Mouse (Mus musculus) hindbrain, embryonic 10.5 days (tissue): ENCODE data around the gene Cilp2. TPM values are rescaled to one million over a fixed set of nuclear protein-coding genes. Genes with fewer than 3 reads are reported as not detected.

ENCODE experiments used
- DNase-seq: peaks from one replicate; pipeline ENCODE4 v3.0.0-alpha.2; 2017; ENCODE audit warnings: low spot score
- H3K27ac ChIP-seq: fragments of 300-500 bp; sonication (generic); 2 replicates; pipeline ENCODE4 v1.5.1; 2016; ENCODE audit warnings: mild to moderate bottlenecking, moderate library complexity
- H3K27me3 ChIP-seq: fragments of 300-500 bp; sonication (generic); 2 replicates; pipeline ENCODE4 v1.6.1; 2016; ENCODE audit warnings: mild to moderate bottlenecking; ENCODE audit not compliant: poor library complexity, insufficient read depth, severe bottlenecking
- H3K36me3 ChIP-seq: fragments of 300-500 bp; sonication (generic); 2 replicates; pipeline ENCODE4 v1.6.1; 2016; ENCODE audit warnings: mild to moderate bottlenecking, moderate library complexity
- H3K4me1 ChIP-seq: fragments of 300-500 bp; sonication (generic); replicated peaks from 2 replicates; pipeline ENCODE4 v1.6.1; 2016; ENCODE audit warnings: mild to moderate bottlenecking
- H3K4me3 ChIP-seq: fragments of 300-500 bp; sonication (generic); 2 replicates; pipeline ENCODE4 v1.5.1; 2016; ENCODE audit warnings: mild to moderate bottlenecking, moderate library complexity
- H3K9me3 ChIP-seq: fragments of 300-500 bp; sonication (generic); 2 replicates; pipeline ENCODE4 v1.6.1; 2016; ENCODE audit warnings: mild to moderate bottlenecking, moderate library complexity
- WGBS: fragments of 180-500 bp; shearing (Covaris S2); methylation state at CpG from one replicate; pipeline ENCODE4 v1.1.7; 2016; 5-methylcytosine and 5-hydroxymethylcytosine counted together
- polyA plus RNA-seq: library from polyadenylated mRNA; unstranded; fragments of >200 nt; fragmentation: Nextera tagmentation; extraction: Ambion mirVana; gene quantifications from 2 replicates; pipeline ENCODE4 v1.2.1, GENCODE M21; 2016

The Cilp2 gene
- polyA plus RNA-seq, 1 experiment from 2014 or later = 0.44 TPM

DNA sequence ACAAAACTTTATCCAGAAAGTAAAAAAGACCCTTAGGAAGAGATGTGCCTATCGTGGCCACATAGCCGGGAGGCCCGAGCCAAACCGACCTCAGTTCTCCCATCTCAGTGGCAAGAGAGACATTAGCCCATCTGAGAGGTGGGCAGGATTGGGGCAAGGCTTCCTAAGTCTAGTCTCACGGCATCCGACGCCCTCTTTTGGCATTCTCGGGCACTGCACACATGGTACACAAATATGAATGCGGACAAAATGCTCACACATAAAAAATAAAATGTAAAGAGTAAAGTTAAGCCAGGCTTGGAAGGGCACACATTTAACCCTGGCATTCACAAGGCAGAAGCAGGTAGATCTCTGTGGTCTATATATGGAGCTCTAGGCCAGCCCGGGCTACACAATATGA lies 33.6 kb downstream of the Cilp2 start:
- DNase-seq = no peak
- Histone ChIP-seq H3K27me3 (no peaks in the 10 kb centered on the region), H3K4me1 (no peaks in the 10 kb centered on the region), H3K4me3 (no peak overlapping the region), H3K27ac (no peak overlapping the region), H3K9me3 (no peaks in the 10 kb centered on the region), H3K36me3 (peaks cover 50% of the 10 kb centered on the region)
- WGBS = 92% methylated on average over 10 of the region's 10 CpGs

DNA sequence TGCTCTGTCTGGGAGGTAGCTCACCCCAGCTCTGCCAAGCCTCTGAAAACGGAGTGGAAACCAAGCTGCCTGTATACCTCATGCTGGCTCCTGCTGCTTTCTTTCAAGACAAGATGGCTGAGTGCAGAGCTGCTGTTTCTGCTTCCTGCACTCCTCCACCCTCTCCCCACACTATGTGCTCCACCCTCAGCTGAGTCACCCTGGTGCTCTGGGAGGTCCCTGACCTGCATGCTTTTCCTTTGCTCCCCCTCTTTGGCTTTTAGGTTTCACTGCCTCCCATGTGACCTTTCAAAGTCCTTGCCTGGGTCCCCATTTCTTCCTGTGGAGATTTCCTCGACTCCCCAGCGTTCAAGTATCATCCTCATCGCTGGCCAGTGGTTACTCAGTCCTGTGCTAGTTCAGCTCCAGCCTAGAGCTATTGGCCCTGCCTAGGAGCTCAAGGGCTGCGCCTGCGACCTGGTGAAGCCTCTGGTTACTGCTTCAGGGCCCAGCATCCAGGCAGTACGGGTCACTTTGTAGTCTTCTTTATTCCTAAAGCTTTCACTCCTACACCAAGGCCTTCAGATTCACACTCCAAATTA lies 36.5 kb downstream of the Cilp2 start:
- no peak for DNase-seq
- no peak overlapping the region for H3K4me3 ChIP-seq
- H3K9me3 ChIP-seq = no peaks in the 10 kb centered on the region
- H3K27me3 ChIP-seq = no peaks in the 10 kb centered on the region
- peaks cover 51% of the 10 kb centered on the region for H3K36me3 ChIP-seq
- WGBS = 87% methylated on average over 7 of the region's 7 CpGs
- no peaks in the 10 kb centered on the region for H3K4me1 ChIP-seq
- H3K27ac ChIP-seq = no peak overlapping the region

DNA sequence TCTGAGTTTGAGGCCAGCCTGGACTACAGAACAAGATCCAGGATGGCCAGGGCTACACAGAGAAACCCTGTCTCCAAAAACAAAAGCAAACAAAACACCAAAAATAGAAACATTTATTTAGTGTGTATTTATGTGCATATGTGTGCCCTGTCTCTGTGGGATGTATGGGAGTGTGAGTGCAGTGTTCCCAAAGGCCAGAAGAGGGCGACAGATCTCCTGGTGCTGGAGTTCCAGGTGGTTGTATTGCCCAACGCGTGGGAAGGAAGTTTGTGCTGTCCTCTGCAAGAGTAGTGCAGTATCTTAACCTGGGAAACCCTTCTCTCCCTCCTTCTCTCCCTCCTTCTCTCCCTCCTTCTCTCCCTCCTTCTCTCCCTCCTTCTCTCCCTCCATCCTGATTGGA lies 37.6 kb downstream of the Cilp2 start:
- WGBS = 46% methylated on average over 3 of the region's 3 CpGs
- Histone ChIP-seq H3K9me3 (no peaks in the 10 kb centered on the region), H3K4me1 (no peaks in the 10 kb centered on the region), H3K36me3 (peaks cover 48% of the 10 kb centered on the region), H3K4me3 (no peak overlapping the region), H3K27ac (no peak overlapping the region), H3K27me3 (no peaks in the 10 kb centered on the region)
- peak; percentile 16 for DNase-seq

DNA sequence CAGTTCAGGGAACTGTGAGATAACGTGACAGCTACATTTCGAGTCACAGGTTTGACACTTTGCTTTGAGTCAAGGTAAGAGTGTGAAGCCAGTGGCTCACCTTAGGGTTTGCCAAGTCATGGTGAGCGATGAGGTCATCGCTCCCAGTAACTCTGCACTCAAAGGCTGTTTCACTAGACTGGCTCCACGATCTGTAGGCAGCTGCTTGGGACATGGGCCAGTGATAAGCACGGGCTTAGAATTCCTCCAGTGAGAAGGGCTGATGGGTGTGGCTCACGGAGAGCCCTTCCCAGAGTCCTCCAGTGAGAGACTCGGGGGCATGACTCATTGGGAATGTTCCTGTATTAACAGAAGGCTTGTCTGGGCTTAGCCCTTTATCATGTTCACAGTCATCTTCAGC lies 38.5 kb downstream of the Cilp2 start:
- no peaks in the 10 kb centered on the region for H3K9me3 ChIP-seq
- no peak overlapping the region for H3K4me3 ChIP-seq
- DNase-seq = no peak
- H3K27me3 ChIP-seq = no peaks in the 10 kb centered on the region
- no peak overlapping the region for H3K27ac ChIP-seq
- peaks cover 48% of the 10 kb centered on the region for H3K36me3 ChIP-seq
- 90% methylated on average over 8 of the region's 8 CpGs for WGBS
- no peaks in the 10 kb centered on the region for H3K4me1 ChIP-seq

DNA sequence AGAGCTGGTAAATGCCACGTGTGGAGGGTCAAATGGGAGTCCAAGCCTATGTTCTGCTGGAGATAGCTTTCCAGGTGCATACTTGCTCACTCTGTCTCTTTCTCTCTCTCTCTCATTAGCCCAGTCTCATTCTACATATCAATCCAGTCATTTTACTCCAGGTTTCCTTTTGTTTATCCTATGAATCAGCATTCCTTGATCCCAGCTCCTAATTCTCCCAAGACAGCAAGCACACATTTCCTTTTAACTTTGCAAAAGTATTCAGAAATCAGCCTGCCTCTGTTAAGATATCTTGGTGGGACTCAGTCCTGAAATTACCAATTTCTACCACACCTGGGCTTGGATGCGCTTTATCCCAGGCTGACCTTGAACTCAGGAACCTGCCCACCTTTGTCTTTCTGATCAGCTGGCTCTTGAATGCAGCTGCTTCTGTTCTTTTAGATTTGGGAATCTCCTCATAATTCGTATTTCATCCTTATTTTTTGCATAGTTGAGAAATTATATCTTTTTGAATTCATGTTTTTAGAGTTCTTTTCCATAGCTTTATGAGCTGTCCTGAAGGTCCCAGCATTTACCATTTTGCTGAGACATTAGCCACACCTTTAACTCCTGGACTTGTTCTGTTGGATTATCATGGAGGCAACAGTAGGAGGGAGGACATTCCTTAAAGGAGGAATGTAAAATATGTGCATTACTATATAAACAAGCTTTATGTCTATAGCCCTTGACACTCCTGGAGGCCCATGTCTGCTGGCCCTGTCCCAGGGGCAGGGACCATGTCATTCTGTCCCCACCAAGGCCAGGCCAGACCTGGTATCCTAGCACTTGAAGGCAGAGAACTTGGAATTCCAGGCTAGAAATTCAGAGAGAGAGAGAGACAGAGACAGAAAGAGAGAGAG lies 40.1 kb downstream of the Cilp2 start:
- Histone ChIP-seq H3K4me1 (no peaks in the 10 kb centered on the region), H3K4me3 (no peak overlapping the region), H3K27me3 (no peaks in the 10 kb centered on the region), H3K36me3 (peaks cover 34% of the 10 kb centered on the region), H3K27ac (no peak overlapping the region), H3K9me3 (no peaks in the 10 kb centered on the region)
- WGBS = 77% methylated on average over 3 of the region's 3 CpGs
- no peak for DNase-seq

DNA sequence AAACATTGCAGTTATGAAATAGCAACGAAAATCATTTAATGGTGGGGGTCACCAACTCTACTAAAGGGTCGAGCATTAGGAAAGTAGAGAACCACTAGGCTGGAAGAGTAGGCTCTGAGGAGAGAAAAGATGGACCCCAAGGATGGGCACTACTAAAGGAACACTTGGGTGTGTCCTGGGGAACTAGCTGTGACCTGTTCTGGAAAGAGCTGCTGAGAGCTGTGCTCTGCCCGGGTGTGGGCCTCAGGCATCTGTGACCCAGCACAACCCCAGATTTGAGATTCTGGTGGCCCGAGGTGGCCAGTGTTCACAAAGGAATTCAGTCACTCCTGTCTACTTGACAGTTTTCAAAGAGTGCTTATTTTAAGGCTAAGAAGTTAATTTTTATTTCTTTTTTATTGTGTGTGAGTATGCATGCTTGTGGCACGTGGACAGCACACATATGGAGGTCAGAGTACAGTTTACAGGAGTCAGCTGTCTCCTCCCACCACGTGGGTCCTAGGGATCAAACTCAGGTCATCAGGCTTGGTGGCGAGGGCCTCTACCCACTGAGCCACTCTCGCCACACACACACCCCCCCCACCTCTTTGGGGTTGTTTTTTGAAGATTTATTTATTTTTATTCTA lies 50.3 kb downstream of the Cilp2 start:
- no peaks in the 10 kb centered on the region for H3K27me3 ChIP-seq
- no peaks in the 10 kb centered on the region for H3K9me3 ChIP-seq
- no peak for DNase-seq
- peaks cover 15% of the 10 kb centered on the region for H3K4me1 ChIP-seq
- peaks cover 51% of the 10 kb centered on the region for H3K36me3 ChIP-seq
- H3K27ac ChIP-seq = no peak overlapping the region
- H3K4me3 ChIP-seq = no peak overlapping the region
- 81% methylated on average over 8 of the region's 8 CpGs for WGBS

DNA sequence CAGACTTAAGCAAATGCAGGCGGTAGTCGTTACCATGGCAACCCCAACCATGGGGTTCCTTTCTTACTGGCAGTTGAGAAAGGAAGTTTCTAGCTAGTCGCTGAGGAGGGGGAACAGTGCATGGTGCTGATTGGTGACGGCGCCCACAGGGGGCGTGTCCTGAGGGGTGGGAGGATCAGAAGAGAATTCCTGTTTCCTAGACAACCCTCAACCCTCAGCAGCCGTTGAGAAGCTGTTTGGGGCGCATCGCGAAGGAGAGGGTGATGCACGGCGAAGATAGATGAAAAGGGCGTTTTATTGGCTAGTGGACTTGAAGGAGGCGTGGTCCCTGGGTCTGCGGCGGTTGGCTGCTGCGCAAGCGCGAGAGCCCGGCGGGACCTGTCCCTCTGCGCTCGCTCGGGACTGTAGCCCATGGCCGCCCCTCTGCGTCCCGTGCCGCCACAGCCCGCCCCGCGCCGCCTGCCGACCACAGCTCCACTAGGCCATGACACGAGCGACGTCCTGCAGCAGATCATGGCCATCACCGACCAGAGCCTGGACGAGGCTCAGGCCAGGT lies 55.1 kb downstream of the Cilp2 start, which contains the start of gene Pbx4:
TSS of gene Pbx4 (plus strand) at position 194 of the 556 bp plus-strand sequence.
- peaks cover 43% of the 10 kb centered on the region for H3K36me3 ChIP-seq
- peak within 1 kb of the TSS; percentile 75 for H3K4me3 ChIP-seq
- H3K4me1 ChIP-seq = peaks cover 23% of the 10 kb centered on the region
- peak; percentile 97 for DNase-seq
- H3K9me3 ChIP-seq = no peaks in the 10 kb centered on the region
- no peaks in the 10 kb centered on the region for H3K27me3 ChIP-seq
- under 1% methylated on average over 38 of the region's 38 CpGs for WGBS
- peak within 1 kb of the TSS; percentile 89 for H3K27ac ChIP-seq

Other genes with a start within 250 kb of the Cilp2 start
- 2.3 and 2.8 TPM in 2 replicates for gene Zfp964, start 233.2 kb downstream of the Cilp2 start, polyA plus RNA-seq
- 28.0 and 34.2 TPM in 2 replicates for gene Zfp869, start 177.0 kb downstream of the Cilp2 start, polyA plus RNA-seq
- gene Zfp963, start 137.7 kb downstream of the Cilp2 start, polyA plus RNA-seq = 6.2 and 6.3 TPM in 2 replicates
- gene Gm20422, start 112.8 kb downstream of the Cilp2 start, polyA plus RNA-seq = 0.58 and 1.1 TPM in 2 replicates
- 61.1 and 61.6 TPM in 2 replicates for gene Atp13a1, start 96.5 kb downstream of the Cilp2 start, polyA plus RNA-seq
- gene Zfp866, start 96.5 kb downstream of the Cilp2 start, polyA plus RNA-seq = 31.5 and 33.1 TPM in 2 replicates
- 10.4 and 16.5 TPM in 2 replicates for gene Gmip, start 79.0 kb downstream of the Cilp2 start, polyA plus RNA-seq
- 0.63 and 0.73 TPM in 2 replicates for gene Lpar2, start 65.3 kb downstream of the Cilp2 start, polyA plus RNA-seq
- gene Pbx4, start 55.2 kb downstream of the Cilp2 start, polyA plus RNA-seq = 39.8 and 49.9 TPM in 2 replicates
- gene Tssk6, start 14.5 kb upstream of the Cilp2 start, polyA plus RNA-seq = 4.7 and 4.8 TPM in 2 replicates
- gene Ndufa13, start 14.9 kb upstream of the Cilp2 start, polyA plus RNA-seq = 166 and 177 TPM in 2 replicates
- gene Yjefn3, start 15.0 kb upstream of the Cilp2 start, polyA plus RNA-seq = 4.9 and 7.3 TPM in 2 replicates
- 46.9 and 50.3 TPM in 2 replicates for gene Gatad2a, start 108.7 kb upstream of the Cilp2 start, polyA plus RNA-seq
- 62.6 and 66.8 TPM in 2 replicates for gene Mau2, start 155.0 kb upstream of the Cilp2 start, polyA plus RNA-seq
- gene Sugp1, start 155.1 kb upstream of the Cilp2 start, polyA plus RNA-seq = 51.3 and 54.2 TPM in 2 replicates
- gene Tm6sf2, start 185.2 kb upstream of the Cilp2 start, polyA plus RNA-seq = 0.56 and 0.88 TPM in 2 replicates
- 0.12 and 0.20 TPM in 2 replicates for gene Hapln4, start 195.8 kb upstream of the Cilp2 start, polyA plus RNA-seq
- 20.2 and 67.1 TPM in 2 replicates for gene Ncan, start 233.2 kb upstream of the Cilp2 start, polyA plus RNA-seq
- gene Nr2c2ap, start 243.6 kb upstream of the Cilp2 start, polyA plus RNA-seq = 37.0 and 38.0 TPM in 2 replicates